Mouse (Mus musculus): ENCODE data around the gene Vamp5.

Gene Vamp5

DNA sequence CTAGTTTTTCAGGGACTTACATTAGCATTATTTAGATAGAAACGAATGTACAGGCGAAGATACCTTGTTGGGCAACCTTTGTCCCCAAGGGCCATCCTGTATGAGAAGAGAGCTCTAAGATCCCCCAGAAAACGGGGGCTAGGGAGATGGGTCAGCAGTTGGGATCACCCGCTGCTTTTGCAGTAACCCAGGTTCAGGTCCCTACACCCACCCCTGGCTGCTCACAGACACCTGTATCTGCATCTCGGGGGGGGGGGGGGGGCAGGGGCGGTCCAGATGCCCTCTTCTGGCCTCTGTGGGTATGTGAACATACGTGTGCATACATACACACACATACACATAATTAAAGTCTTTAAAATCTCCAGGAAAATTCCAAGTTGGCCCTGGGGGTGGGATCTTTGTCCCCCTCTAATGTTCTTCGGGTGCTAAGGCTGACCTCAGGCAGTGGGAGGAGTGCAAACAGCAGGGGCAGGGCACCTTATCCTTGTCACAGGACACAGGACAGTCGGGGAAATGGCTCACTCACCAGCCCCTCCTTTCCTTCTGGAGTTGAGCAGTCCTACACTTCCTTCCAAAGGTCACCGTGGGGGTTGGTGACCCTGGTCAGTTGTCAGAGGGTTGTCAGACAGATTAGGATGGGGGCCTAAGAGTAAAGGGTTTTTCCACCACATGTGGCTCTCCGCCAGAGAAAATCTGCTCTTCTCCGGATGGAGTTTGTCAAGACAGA is 10.7 kb upstream of the Vamp5 start:
- in situ Hi-C loops (cut with MboI; ENCODE audit: unreplicated experiment in 2 of 2), result no loop called here

GRCm38 (mm10) chr6:72389941-72390771 is 9.9 kb upstream of the Vamp5 start, which contains the start of gene Vamp8:
Vamp8 (minus strand) TSS chr6:72390703.
- in situ Hi-C loops (cut with MboI; ENCODE audit: unreplicated experiment in 2 of 2), result no loop called here

GRCm38 (mm10) chr6:72389471-72389940 is 9.2 kb upstream of the Vamp5 start:
- in situ Hi-C loops (cut with MboI; ENCODE audit: unreplicated experiment in 2 of 2), result no loop called here

DNA sequence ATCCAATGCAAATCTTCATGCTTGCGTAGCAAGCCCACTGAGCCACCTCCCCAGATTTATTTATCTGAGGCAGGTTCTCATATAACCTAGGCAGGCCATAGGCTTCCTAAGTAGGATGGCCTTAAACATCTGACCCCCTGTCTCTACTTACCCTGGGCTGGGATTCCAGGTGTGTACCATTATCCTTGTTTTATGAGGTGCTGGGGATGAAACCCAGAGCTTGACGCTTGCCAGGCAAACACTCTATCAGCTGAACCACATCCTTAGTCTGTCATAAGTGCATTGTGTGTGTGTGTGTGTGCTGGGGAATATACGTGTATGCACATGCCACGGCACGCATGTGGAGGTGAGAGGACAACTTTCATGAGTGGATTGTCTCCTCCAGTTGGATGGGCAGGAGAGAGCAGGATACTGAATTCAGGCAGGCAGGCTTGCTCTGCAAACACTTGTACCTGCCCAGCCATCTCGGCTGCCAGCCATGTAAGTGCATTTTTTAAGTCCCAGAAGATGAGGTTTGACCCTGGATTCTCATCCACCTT is 8.6 kb upstream of the Vamp5 start:
- in situ Hi-C loops (cut with MboI; ENCODE audit: unreplicated experiment in 2 of 2), result no loop called here

GRCm38 (mm10) chr6:72388266-72388665 is 8.0 kb upstream of the Vamp5 start:
- in situ Hi-C loops (cut with MboI; ENCODE audit: unreplicated experiment in 2 of 2), result no loop called here

- in situ Hi-C loops (cut with MboI; ENCODE audit: unreplicated experiment in 2 of 2), result no loop called here
These were observed 7.5 kb upstream of the Vamp5 start for GRCm38 (mm10) chr6:72387816-72388215.

DNA sequence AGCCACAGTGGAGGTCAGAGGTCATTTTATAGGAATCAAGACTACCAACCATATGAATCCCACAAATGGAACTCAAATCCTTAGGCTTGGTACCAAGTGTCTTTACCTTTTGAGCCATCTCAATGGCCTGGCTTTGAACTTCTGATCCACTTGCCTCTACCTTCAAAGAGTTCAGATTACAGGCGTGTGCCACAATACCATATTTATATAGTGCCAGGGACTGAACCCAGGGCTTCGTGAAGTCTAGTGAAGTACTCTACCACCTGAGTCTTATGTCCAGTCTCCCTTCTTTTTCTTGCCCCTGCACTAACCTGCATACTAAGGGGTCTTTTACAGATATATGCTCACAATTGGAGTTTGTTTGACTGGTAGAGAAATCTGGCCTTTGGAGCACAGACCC is 6.3 kb upstream of the Vamp5 start:
- in situ Hi-C loops (cut with MboI; ENCODE audit: unreplicated experiment in 2 of 2), result no loop called here

DNA sequence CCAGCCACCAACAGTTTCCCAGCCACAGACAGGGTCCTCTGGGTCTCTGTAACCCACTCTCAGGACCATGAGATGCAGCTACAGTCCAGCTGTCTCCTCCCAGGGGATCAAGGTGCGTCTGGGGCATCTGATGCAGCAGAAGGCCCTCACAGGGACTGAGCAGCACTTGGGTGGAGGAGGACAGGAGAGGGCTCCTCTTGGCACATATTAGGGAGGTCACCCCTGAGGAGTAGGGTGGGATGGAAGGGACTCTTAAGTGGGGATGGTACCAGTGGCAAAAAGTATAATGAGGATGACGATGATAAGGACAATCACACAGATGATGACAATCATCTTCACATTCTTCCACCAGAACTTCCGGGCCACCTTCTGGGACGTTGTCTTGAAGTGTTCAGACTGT is 5.0 kb upstream of the Vamp5 start:
- in situ Hi-C loops (cut with MboI; ENCODE audit: unreplicated experiment in 2 of 2), result no loop called here

DNA sequence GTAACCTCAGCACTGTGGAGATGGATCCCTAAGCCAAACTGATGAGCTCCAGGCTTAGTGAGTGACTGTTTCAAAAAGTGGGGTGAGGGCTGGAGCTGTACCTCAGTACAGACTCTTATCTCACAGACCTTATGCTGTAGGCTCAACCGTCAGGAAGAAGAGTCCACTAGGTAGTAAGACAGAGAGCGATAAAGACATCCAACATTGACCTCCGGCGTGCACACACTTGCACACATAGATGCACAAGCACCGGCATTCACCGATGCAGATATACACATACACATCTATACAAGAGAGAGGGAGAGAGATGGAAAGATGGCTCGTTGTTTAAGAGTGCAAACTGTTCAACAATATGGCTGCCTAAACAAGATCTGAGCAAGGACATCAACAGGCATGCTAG is 3.7 kb upstream of the Vamp5 start:
- in situ Hi-C loops (cut with MboI; ENCODE audit: unreplicated experiment in 2 of 2), result no loop called here

DNA sequence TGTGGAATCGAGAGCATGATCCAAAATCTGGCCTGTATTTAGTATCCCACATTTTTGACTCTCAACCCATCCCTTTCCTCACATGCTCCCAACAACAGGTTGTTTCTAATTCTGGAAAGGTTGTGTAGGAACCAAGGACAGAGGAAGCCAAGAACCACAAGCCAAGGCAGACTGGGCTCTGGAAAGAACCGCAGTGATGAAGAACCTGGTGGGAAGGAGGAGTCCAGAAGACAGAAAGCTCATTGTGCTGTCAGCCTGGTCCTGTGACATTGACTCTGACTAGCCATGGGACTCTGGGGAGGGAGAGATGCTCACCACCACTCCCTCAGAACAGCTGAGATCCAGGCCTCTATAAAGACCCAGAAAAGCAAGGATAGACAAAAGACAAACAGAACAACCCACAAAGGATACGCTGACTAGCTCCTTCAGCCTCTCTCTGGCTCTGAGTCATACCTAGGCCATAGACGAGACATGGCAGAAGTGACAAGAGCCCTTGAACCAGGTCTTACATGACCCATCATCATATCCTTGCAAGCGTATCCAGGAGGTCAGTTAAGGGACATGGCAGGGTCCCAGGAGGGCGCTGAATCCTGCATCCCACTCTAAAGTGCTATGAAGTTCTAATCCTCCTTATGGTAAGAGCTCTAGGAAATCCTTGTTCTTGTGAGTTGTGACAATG is 3.0 kb upstream of the Vamp5 start:
- in situ Hi-C loops (cut with MboI; ENCODE audit: unreplicated experiment in 2 of 2), result no loop called here

DNA sequence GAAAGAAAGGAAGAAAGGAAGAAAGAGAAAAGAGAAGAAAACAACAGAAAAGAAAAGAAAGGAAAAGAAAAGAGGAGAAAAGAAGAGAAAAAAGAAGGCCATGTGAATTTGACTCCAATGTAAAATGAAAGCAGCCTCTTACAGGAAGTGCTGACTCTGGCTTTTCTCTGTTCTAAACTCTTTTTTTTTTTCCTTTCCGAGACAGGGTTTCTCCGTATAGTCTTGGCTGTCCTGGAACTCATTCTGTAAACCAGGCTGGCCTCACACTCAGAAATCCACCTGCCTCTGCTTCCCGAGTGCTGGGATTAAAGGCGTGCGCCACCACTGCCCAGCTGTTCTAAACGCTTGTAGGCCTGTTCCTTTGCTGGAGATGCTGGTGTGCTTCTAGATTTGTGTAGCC is 2.2 kb upstream of the Vamp5 start:
- in situ Hi-C loops (cut with MboI; ENCODE audit: unreplicated experiment in 2 of 2), result no loop called here

GRCm38 (mm10) chr6:72379377-72380130 is 714 bp downstream of the Vamp5 start:
- in situ Hi-C loops (cut with MboI; ENCODE audit: unreplicated experiment in 2 of 2), result no loop called here

GRCm38 (mm10) chr6:72378510-72379234 is 1.6 kb downstream of the Vamp5 start:
- in situ Hi-C loops (cut with MboI; ENCODE audit: unreplicated experiment in 2 of 2), result no loop called here

GRCm38 (mm10) chr6:72374820-72375563 is 5.3 kb downstream of the Vamp5 start:
- in situ Hi-C loops (cut with MboI; ENCODE audit: unreplicated experiment in 2 of 2), result no loop called here

DNA sequence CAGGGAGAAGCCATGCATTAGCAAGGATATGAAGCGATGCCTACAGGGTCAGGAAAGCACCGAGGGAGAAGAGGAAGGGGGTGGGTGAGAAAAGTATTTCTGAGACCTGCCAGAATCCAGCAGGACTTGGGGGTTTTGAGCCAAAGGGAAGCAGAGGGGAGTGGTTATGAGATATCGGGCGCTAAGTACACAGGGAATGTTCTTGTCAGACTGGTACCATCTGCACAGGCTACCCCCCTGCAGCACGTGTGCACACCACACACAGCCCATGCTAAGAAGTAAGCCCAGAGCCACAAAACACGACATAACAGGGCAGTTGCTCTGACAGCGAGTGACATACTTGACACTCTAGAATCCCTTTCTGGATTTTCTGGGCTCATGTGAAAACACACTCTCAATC is 6.1 kb downstream of the Vamp5 start:
- in situ Hi-C loops (cut with MboI; ENCODE audit: unreplicated experiment in 2 of 2), result no loop called here

GRCm38 (mm10) chr6:72373184-72373583 is 7.1 kb downstream of the Vamp5 start:
- in situ Hi-C loops (cut with MboI; ENCODE audit: unreplicated experiment in 2 of 2), result no loop called here

DNA sequence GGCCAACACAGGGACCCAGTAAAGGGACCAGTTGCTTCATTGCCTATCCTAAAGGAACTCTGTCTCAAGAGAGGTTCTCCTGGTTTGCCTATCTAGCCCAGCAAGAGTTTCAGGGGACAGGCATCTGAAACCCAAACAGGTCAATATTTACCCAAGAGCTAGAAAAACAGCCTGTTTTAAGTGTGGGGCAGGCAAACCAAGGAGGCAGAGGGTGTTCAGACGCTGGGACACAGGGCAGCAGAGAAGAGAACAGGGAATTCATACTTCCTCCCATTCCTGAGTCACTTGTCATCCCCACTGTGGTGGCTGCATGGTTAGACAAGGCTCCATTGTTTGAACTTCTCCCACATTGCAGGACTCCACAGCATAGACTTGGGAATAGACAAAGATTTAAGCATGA is 8.7 kb downstream of the Vamp5 start:
- in situ Hi-C loops (cut with MboI; ENCODE audit: unreplicated experiment in 2 of 2), result no loop called here

DNA sequence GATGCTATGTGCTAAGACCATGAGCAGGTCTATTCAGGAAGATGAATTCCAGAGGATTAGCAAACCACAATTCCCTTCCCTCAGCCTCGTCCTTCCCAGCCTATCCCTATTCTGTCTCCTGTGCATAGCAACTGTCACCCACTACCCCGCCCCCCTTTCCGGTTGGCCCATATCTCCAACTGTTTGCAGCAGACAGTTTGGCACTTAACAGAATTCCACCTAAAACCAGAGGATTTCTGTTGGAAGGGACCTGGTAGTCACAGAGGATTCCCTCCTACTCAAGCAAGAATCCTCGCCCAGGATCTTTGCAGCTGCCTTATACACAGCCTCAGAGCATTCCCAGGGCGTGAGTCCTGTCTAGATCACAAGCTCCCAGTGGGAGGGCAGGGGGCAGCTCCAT is 9.1 kb downstream of the Vamp5 start:
- in situ Hi-C loops (cut with MboI; ENCODE audit: unreplicated experiment in 2 of 2), result no loop called here

GRCm38 (mm10) chr6:72370091-72370490 is 10.2 kb downstream of the Vamp5 start:
- in situ Hi-C loops (cut with MboI; ENCODE audit: unreplicated experiment in 2 of 2), result no loop called here
